Mouse (Mus musculus) liver, adult 2 months (tissue): ENCODE results near the gene Tcf19. TPM values are rescaled to one million over a fixed set of nuclear protein-coding genes. Genes with fewer than 3 reads are reported as not detected.
"Not testable (repeated sequence)": the region's sequence is repeated elsewhere in the genome, so short reads cannot be mapped to it uniquely, and the experiment has no call there.

Source experiments
- DNase-seq: peaks from one replicate; pipeline ENCODE4 v3.0.0-alpha.2; 2011; ENCODE audit warnings: low read depth, low spot score; ENCODE audit errors: extremely low read depth
- H3K27ac ChIP-seq: fragments of 200-500 bp; replicated peaks from 2 replicates; pipeline ENCODE4 v1.5.1; 2012; ENCODE audit warnings: low read depth, mild to moderate bottlenecking, control low read depth, inconsistent platforms, low read length; ENCODE audit not compliant: insufficient read depth
- H3K27me3 ChIP-seq: fragments of 200-500 bp; 2 replicates; pipeline ENCODE4 v1.6.1; 2012; ENCODE audit warnings: mild to moderate bottlenecking, moderate library complexity, low read length, inconsistent platforms; ENCODE audit not compliant: control insufficient read depth, insufficient read depth
- H3K36me3 ChIP-seq: fragments of 200-500 bp; 2 replicates; pipeline ENCODE4 v1.6.1; 2012; ENCODE audit warnings: low read length, inconsistent platforms; ENCODE audit not compliant: control insufficient read depth, insufficient read depth
- H3K4me1 ChIP-seq: fragments of 200-500 bp; 2 replicates; pipeline ENCODE4 v1.6.1; 2011; ENCODE audit warnings: low read length; ENCODE audit not compliant: control insufficient read depth, insufficient read depth
- H3K4me3 ChIP-seq: fragments of 200-500 bp; 2 replicates; pipeline ENCODE4 v1.5.1; 2011; ENCODE audit warnings: low read depth, mild to moderate bottlenecking, control low read depth, low read length, moderate library complexity; ENCODE audit not compliant: insufficient read depth
- H3K79me2 ChIP-seq: fragments of 200-500 bp; 2 replicates; pipeline ENCODE4 v1.6.1; 2012; ENCODE audit warnings: inconsistent platforms, mild to moderate bottlenecking, low read length, moderate library complexity; ENCODE audit not compliant: control insufficient read depth, insufficient read depth
- H3K9ac ChIP-seq: fragments of 200-500 bp; 2 replicates; pipeline ENCODE4 v1.6.1; 2012; ENCODE audit warnings: low read depth, mild to moderate bottlenecking, control low read depth, inconsistent platforms, low read length
- CTCF ChIP-seq: fragments of 200-500 bp; IDR thresholded peaks from 2 replicates; pipeline ENCODE4 v1.5.1; 2011; ENCODE audit warnings: low read depth, low read length, control low read depth
- POLR2A ChIP-seq: fragments of 200-500 bp; IDR thresholded peaks from 2 replicates; pipeline ENCODE4 v1.6.1; 2011; ENCODE audit warnings: low read length, control low read depth; ENCODE audit not compliant: insufficient read depth; ENCODE audit errors: extremely low read depth
- WGBS: fragments of 180-500 bp; shearing (Covaris S2); methylation state at CpG from one replicate; pipeline ENCODE4 v1.1.7; 2018; 5-methylcytosine and 5-hydroxymethylcytosine counted together
- polyA plus RNA-seq: library from polyadenylated mRNA; depleted of rRNA; stranded (reverse); fragments of >200 nt; gene quantifications from 2 replicates; pipeline ENCODE4 v1.2.3, GENCODE M21; 2012
- total RNA-seq: library from RNA; depleted of rRNA; stranded (reverse); fragments of >200 nt; gene quantifications from 2 replicates; pipeline ENCODE4 v1.2.3, GENCODE M21; 2014

Tcf19 gene
- total and polyA plus RNA-seq, 2 experiments: 1.9 to 3.1 TPM

GRCm38 (mm10) chr17:35488041-35488440 is 28.6 kb downstream of the Tcf19 start:
- Histone ChIP-seq H3K4me3 (no peak overlapping the region), H3K4me1 (peaks cover 7% of the 10 kb centered on the region; the same call in 1 of the 2 replicates), H3K27me3 (no peaks in the 10 kb centered on the region), H3K9ac (no peak overlapping the region), H3K27ac (no peak overlapping the region), H3K79me2 (no peaks in the 10 kb centered on the region), H3K36me3 (no peaks in the 10 kb centered on the region)
- DNase-seq: no peak
- TF ChIP-seq POLR2A (no peak), CTCF (no peak)
- WGBS: 96% methylated on average over 2 of the region's 2 CpGs

GRCm38 (mm10) chr17:35486726-35487125 is 29.9 kb downstream of the Tcf19 start:
- Histone ChIP-seq H3K36me3 (no peaks in the 10 kb centered on the region), H3K27me3 (no peaks in the 10 kb centered on the region), H3K4me1 (peaks cover 7% of the 10 kb centered on the region; the same call in 1 of the 2 replicates), H3K27ac (no peak overlapping the region), H3K79me2 (no peaks in the 10 kb centered on the region), H3K9ac (no peak overlapping the region), H3K4me3 (no peak overlapping the region)
- DNase-seq: no peak
- no peak for TF ChIP-seq POLR2A
- TF ChIP-seq CTCF: no peak
- WGBS: 71% methylated on average over 10 of the region's 10 CpGs

- DNase-seq: peak; percentile 67
- no peak overlapping the region for H3K9ac ChIP-seq
- no peaks in the 10 kb centered on the region for H3K79me2 ChIP-seq
- no peak for TF ChIP-seq POLR2A
- no peak for TF ChIP-seq CTCF
- no peak overlapping the region for H3K4me3 ChIP-seq
- H3K27ac ChIP-seq: no peak overlapping the region
- no peaks in the 10 kb centered on the region for H3K27me3 ChIP-seq
- no peaks in the 10 kb centered on the region for H3K36me3 ChIP-seq
- 4% methylated on average over 4 of the region's 4 CpGs for WGBS
- peaks cover 7% of the 10 kb centered on the region; the same call in 1 of the 2 replicates for H3K4me1 ChIP-seq
Measured at GRCm38 (mm10) chr17:35485702-35486101, 30.9 kb downstream of the Tcf19 start.

- under 1% methylated on average over 9 of the region's 9 CpGs for WGBS
- peak; percentile 95 for TF ChIP-seq CTCF
- no peak for TF ChIP-seq POLR2A
Measured at GRCm38 (mm10) chr17:35484066-35484465, 32.6 kb downstream of the Tcf19 start.

GRCm38 (mm10) chr17:35469842-35470751 is 46.5 kb downstream of the Tcf19 start, which contains the start of gene H2-Q10:
Gene H2-Q10, plus strand, starts transcription at chr17:35470089.
- H3K79me2 ChIP-seq: no peaks in the 10 kb centered on the region
- H3K4me3 ChIP-seq: peak within 1 kb of the TSS; percentile 68
- H3K27ac ChIP-seq: peak within 1 kb of the TSS; percentile 98
- peaks cover 10% of the 10 kb centered on the region for H3K36me3 ChIP-seq
- H3K4me1 ChIP-seq: peaks cover 5% of the 10 kb centered on the region
- peak within 1 kb of the TSS; percentile 70 for H3K9ac ChIP-seq
- no peak for TF ChIP-seq CTCF
- peak; percentile 97 for TF ChIP-seq POLR2A
- WGBS: under 1% methylated on average over 67 of the region's 80 CpGs
- no peaks in the 10 kb centered on the region for H3K27me3 ChIP-seq
- peak; percentile 90 for DNase-seq

More at GRCm38 (mm10) chr17:35484066-35484465, 32.6 kb downstream of the Tcf19 start:
- Histone ChIP-seq H3K9ac (no peak overlapping the region), H3K27me3 (no peaks in the 10 kb centered on the region), H3K79me2 (no peaks in the 10 kb centered on the region), H3K36me3 (no peaks in the 10 kb centered on the region), H3K27ac (peak overlapping the region; percentile 34), H3K4me1 (peaks cover 7% of the 10 kb centered on the region; the same call in 1 of the 2 replicates), H3K4me3 (no peak overlapping the region)
- DNase-seq: peak; percentile 48

GRCm38 (mm10) chr17:35468936-35469335 is 47.7 kb downstream of the Tcf19 start:
- not testable (repeated sequence) for H3K4me3 ChIP-seq, H3K79me2 ChIP-seq, H3K36me3 ChIP-seq, DNase-seq, H3K9ac ChIP-seq, H3K4me1 ChIP-seq, H3K27me3 ChIP-seq
- WGBS: 65% methylated on average over 3 of the region's 3 CpGs
- H3K27ac ChIP-seq: peak overlapping the region; percentile 74; the same call in 1 of the 2 replicates
